Mouse (Mus musculus) kidney, adult 8-10 months (tissue): ENCODE measurements around the gene Chic2.

Experiments used
- DNase-seq, 2 experiments: peaks; one replicate each; pipeline ENCODE4 v3.0.0; 2022

Gene Chic2

GRCm38 (mm10) chr5:75044310-75044904, at the start of gene Chic2:
Gene Chic2, minus strand, starts transcription at chr5:75044774.
- DNase-seq, result peak; percentile 79 to 80

DNA sequence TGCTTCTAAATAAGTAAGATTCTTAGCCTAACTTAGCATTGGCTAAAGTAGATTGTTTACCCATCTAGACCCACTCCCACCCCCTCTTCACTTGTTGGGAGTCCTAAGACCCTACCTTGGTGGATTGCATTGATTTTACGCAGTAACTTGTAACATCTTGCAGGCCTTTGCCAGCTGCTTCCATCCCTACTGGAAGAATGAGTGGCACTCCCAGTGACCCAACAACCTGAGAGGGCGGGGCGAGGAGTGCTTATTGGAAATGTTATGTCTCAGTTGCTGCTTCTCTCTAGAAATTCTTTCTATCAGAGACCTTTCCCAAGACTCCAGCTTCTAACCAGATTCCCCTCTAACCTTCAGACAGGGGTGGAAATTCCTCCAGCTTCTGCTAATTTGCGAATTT, 41.3 kb upstream of the Chic2 start:
- DNase-seq, result no peak

DNA sequence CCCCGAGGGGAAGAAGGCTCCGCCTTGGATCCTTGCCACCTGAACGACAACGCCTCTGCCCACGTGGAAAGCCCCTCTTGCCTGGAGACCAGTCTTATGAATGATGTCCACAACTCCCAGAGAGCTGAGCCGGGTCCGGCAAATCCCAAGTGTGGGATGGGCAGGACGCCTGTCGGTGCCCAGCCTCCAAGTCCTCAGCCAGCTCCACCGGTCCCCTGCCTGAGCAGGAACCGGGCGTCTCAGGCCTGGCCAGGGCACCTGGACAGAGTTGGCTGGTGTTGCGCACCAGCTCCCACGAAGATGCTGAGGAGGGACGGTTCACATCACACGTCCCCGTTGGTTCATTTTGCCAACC, 40.9 kb upstream of the Chic2 start:
- DNase-seq, result no peak

GRCm38 (mm10) chr5:75084871-75085520, 40.4 kb upstream of the Chic2 start:
- no peak for DNase-seq

DNA sequence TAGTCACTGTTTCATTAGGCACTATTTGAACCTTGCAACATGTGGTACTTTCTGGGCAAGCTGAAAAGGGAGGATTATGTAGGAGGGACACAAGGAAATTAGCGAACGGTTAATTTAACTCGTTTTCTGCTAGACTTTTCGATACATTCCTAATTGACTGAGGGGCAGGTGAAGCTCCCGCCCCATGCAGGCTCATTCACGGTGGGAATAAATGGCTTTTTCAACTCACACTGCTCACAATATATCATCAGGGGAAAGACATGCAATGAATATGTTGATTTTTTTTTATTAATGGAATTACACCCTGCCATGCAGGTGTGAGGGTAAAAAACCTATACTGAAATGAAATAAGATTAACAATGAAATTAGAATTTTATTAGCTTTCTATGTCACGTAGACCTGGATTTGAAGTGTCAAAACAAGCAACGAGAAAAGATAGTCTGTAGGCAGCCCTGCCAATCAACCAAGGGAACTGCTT, 39.9 kb upstream of the Chic2 start:
- DNase-seq, result no peak

- DNase-seq, result no peak
These were observed 39.2 kb upstream of the Chic2 start for GRCm38 (mm10) chr5:75083591-75084392.

DNA sequence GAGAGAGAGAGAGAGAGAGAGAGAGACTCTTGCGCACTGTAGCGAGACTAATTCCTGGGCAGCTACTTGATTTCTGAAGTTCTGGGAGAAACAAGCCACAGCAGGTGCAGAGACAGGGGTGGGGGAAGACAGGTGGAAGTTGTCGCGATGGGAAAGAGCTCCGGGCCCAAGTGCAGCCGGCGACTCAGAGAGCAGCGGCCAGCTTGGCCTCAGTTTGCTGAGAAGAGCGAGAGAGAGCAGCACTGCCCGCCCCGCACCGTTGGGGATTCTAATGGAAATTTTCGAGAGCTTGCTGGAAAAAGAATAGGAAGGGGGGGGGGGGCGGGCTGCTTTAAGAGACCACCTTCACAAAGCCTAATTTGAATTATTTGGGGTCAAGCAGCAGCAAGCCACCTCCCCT, 38.5 kb upstream of the Chic2 start:
- no peak for DNase-seq

- no peak for DNase-seq
These were observed 37.9 kb upstream of the Chic2 start for GRCm38 (mm10) chr5:75082439-75082838.

DNA sequence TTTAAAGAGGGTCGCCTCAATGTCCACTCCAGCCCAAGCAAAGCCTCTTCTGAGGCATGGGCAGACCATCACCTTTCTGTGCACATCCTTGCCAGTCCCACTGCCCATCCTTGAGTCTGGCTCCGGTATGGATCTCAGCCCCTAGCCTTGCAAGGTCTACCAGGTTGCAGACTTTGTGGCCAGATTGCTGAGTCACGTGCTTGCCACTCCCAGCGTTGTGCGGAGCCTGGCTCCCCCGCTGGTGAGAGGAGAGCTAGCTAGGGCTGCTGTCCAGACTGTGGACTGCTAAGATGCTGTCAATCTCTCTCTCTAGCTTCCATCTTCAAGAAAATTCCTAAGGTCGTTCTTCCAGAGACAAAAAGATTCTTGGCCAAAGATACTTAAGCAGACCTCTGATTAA, 35.0 kb upstream of the Chic2 start:
- DNase-seq, result no peak

GRCm38 (mm10) chr5:75077051-75077380, 32.4 kb upstream of the Chic2 start:
- DNase-seq, result no peak

DNA sequence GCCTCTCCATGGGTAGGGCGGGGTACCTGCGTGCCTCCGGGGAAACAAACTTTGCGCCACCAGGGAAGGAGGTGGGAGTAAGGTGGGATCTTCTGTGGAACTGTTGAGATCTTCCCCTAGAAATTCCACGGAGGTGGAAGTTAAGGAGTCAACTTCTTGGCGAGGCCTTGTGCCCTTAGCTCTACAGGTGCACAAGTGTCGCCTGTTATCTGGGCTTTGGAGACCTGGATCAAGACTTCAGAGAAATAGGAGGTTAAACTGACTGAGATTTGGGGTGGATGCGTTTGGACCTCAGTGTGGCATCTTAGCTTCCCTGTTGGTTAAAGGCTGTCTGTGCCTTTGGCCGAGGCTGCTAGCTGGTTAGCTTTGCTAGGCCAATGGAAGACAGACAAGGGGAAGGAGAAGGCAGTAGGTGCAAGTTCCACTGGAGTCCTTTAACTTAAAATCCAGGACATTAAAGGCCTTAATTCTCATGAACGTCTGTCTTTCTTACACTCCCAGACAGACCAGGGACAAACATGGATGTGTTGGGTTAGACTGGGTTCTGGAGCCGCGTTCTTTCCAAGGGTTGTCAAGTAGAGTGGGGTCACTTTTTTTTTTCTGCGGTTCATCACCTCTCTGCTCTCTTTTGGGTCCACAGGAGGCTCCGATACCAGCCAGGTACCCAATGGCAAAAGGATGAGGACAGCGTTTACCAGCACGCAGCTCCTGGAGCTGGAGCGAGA, 31.9 kb upstream of the Chic2 start:
- DNase-seq, result no peak

- DNase-seq, result no peak
These were observed 30.9 kb upstream of the Chic2 start, which contains the start of gene Gsx2 for GRCm38 (mm10) chr5:75075383-75075941. Gene Gsx2, plus strand, starts transcription at chr5:75075601.

GRCm38 (mm10) chr5:75074537-75075382, 30.2 kb upstream of the Chic2 start:
- DNase-seq, result no peak

- no peak for DNase-seq
These were observed 29.6 kb upstream of the Chic2 start for GRCm38 (mm10) chr5:75074132-75074531.

DNA sequence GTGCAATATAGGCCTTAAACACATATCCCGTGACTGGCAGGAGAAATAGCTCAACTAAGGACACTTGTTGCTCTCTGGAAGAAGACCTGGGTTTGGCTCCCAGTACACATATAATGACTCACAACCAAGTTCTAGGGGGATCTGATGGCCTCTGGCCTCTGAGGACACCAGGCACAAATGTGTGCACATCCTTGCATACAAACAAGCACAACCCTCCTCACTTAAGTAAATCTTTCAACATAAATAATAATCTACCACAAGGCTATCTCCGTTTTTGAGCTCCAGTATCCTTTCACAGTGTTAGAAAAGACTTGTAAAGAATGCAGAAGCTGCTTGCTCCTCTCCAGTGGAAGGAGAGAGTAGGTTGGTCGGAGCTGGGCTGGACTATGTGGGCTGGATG, 29.1 kb upstream of the Chic2 start:
- no peak for DNase-seq

GRCm38 (mm10) chr5:75073167-75073566, 28.6 kb upstream of the Chic2 start:
- no peak for DNase-seq

- no peak for DNase-seq
These were observed 28.0 kb upstream of the Chic2 start for GRCm38 (mm10) chr5:75072532-75072931.

- DNase-seq, result no peak
These were observed 27.4 kb upstream of the Chic2 start for GRCm38 (mm10) chr5:75071951-75072350.

DNA sequence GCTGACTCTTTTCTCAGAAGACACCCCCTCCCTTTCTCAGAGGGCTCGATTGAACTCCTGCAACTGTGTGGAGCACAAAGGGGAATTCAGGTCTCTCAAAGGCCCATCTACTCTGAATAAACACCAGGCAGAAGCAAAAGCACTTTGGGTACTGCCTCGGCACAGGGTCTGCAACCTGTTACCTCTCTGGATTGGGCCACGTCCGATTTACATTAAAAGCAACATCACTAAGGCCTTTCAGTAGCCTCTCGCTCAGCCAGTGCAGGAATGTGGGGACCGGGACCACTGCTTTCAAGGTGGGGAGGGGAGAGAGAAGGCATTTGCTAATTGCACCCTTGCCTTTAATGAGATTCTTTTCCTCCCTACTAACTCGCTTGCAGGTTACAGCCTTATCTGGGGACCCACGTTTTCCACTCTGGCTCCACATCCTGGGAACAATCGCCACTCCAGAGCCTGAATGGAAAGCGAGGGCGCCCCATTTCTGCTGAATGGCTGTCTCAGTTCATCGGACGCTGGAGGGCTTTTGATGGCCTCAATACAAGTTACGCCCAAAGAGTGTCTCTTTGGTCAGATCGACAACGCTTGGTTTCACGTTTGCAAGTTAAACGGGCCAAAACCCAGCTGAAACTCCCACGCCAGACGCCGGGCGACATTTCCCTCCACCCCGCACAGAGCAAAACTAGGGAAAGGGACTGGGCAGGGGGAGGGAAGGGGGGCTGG, 26.2 kb upstream of the Chic2 start:
- DNase-seq, result no peak

- DNase-seq, result no peak
These were observed 25.6 kb upstream of the Chic2 start for GRCm38 (mm10) chr5:75070132-75070531.

DNA sequence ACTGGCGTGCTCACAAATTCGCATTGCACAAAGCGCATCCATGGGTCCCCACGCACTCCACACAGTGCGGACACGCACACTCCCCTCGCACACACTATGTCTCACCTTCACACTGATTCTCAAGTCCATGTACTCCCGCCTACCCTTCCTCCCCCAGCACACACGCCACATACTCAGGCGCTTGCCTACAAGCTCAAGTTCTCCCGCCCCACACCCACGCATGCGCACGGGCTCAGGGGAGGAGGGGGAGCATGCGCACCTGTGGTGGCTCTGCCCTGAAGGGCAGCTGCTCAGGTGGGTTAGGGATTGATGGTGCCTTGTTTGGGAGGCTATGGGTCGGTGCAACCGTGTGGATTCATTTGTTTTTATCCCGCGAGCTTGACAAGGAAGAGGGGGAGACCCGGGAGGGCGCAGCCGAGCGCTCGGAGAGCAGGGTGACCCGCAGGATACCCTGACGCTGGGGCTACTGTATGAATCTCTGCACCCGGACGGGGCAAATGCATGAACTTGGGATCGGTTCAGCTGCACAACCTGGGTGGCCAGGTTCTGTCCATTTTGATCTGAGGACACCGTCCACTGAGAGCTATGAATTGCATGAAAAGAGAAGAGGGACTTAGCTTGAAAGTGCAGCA, 22.7 kb upstream of the Chic2 start:
- DNase-seq, result peak in 1 of 2 experiments; percentile 32
